25 mouse cellular contexts compared by ENCODE assay signal in the genomic region with DNA sequence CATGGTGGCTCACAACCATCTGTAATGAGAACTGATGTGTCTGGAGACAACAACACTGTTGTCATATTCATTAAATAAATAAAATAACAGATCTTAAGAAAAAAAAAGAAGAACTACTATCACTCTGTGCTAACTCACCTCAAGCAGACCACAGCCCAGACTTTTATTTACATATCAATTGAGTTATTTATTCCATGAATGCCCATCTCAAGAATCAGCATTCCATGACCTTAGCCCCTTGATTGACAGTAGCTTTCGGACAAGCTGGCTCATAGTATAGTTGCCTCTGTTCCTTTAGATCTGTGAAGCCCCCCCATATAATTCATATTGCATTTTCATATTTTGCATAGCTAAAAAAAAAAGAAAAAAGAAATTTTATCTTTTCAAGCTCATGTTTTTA.
"Had no signal": no experiment of that assay in that cellular context is flagged by ENCODE, and none has a peak within 500 bp of the region (broad histone marks: within the 10 kb centered on the region; RNA-seq: fewer than 3 reads in every experiment).

No protein-coding gene starts in this region.

- H3K9ac ChIP-seq: hindbrain, embryonic 13.5 days; hindbrain, embryonic 15.5 days; kidney, embryonic 15.5 days; limb, embryonic 12.5 days; liver, embryonic 13.5 days; liver, embryonic 15.5 days had no signal

- ATAC-seq: hindbrain, postnatal 0 days; intestine, embryonic 16.5 days had no signal

- DNase-seq: gastrocnemius, postnatal 14 days; gastrocnemius, postnatal 36 days; heart, adult 2 months; heart, postnatal 14 days; heart, postnatal 36 days; kidney, adult 11 months; kidney, adult 2 months; kidney, adult 9 months; kidney, postnatal 14 days; kidney, postnatal 36 days; layer of hippocampus, adult 9-11 months; layer of hippocampus, postnatal 36 days; liver; liver, embryonic 13.5 days had no signal

- H3K4me2 ChIP-seq: heart, embryonic 11.5 days; hindbrain, embryonic 13.5 days; hindbrain, embryonic 15.5 days; kidney, embryonic 15.5 days; limb, embryonic 12.5 days; liver, embryonic 11.5 days; liver, embryonic 13.5 days; liver, embryonic 15.5 days had no signal

- H3K36me3 ChIP-seq: hindbrain, embryonic 13.5 days; hindbrain, embryonic 15.5 days; kidney, embryonic 15.5 days; limb, embryonic 10.5 days; limb, embryonic 12.5 days; liver, embryonic 13.5 days; liver, embryonic 15.5 days had no signal

- H3K9me3 ChIP-seq: hindbrain, embryonic 13.5 days; hindbrain, embryonic 15.5 days; kidney, embryonic 15.5 days; limb, embryonic 10.5 days; limb, embryonic 12.5 days; liver, embryonic 13.5 days; liver, embryonic 15.5 days had no signal

- H3K4me1 ChIP-seq: hindbrain, embryonic 15.5 days; limb, embryonic 12.5 days; liver, embryonic 13.5 days; liver, embryonic 15.5 days had no signal

- H3K27ac ChIP-seq: heart, adult 2 months; hindbrain, embryonic 13.5 days; hindbrain, embryonic 15.5 days; hindbrain, postnatal 0 days; kidney, embryonic 15.5 days; kidney, postnatal 0 days; limb, embryonic 10.5 days; limb, embryonic 12.5 days; liver, embryonic 13.5 days; liver, embryonic 15.5 days had no signal

- H3K4me3 ChIP-seq: heart, adult 2 months; hindbrain, embryonic 13.5 days; hindbrain, embryonic 15.5 days; kidney, embryonic 15.5 days; limb, embryonic 10.5 days; limb, embryonic 12.5 days; liver, embryonic 13.5 days; liver, embryonic 15.5 days had no signal

- H3K27me3 ChIP-seq: hindbrain, embryonic 13.5 days; hindbrain, embryonic 15.5 days; kidney, embryonic 15.5 days; limb, embryonic 12.5 days; liver, embryonic 13.5 days; liver, embryonic 15.5 days had no signal
